Mouse (Mus musculus): ENCODE data around the gene Tnrc6c.

GRCm38 (mm10) chr11:117742715-117743114, 88.6 kb downstream of the Tnrc6c start:
- TF ChIP-seq SMC3 (IDR thresholded peaks at IDR 0.05; ENCODE audit: low read depth, low read length), result no peak
- TF ChIP-seq ZKSCAN1 (IDR thresholded peaks at IDR 0.05; ENCODE audit: borderline replicate concordance, low read depth, low read length), result no peak
- TF ChIP-seq MAZ (IDR thresholded peaks at IDR 0.05; ENCODE audit: low read depth, low read length), result no peak
- no peak for TF ChIP-seq MAX (IDR thresholded peaks at IDR 0.05; ENCODE audit: low read length)
- TF ChIP-seq CTCF (conservative IDR thresholded peaks at IDR 0.05 in 1 of 2, IDR thresholded peaks at IDR 0.05 in 1 of 2; ENCODE audit: low read depth in 2 of 2, low read length in 2 of 2), result no peak
